Mouse (Mus musculus) lung, postnatal 0 days (tissue): ENCODE measurements around the gene Nt5c. TPM values are rescaled to one million over a fixed set of nuclear protein-coding genes. Genes with fewer than 3 reads are reported as not detected.
A peak's percentile ranks its signal among the peaks of the same experiment; 100 is the strongest.
"Not testable (repeated sequence)": the region's sequence is repeated elsewhere in the genome, so short reads cannot be mapped to it uniquely, and the experiment has no call there.

Experiments
- ATAC-seq: fragments of 200-750 bp; cut with Nextera tagmentation; 2 replicates; pipeline ENCODE4 v1.8.0; 2017; ENCODE audit warnings: moderate library complexity
- DNase-seq: peaks from one replicate; pipeline ENCODE4 v3.0.0-alpha.2; 2016; ENCODE audit warnings: low spot score
- H3K27ac ChIP-seq: fragments of 300-500 bp; sonication (generic); 2 replicates; pipeline ENCODE4 v1.5.1; 2014; ENCODE audit warnings: antibody characterized with exemption, mild to moderate bottlenecking, low read length, mixed read lengths
- H3K27me3 ChIP-seq: fragments of 300-500 bp; sonication (generic); replicated peaks from 2 replicates; pipeline ENCODE4 v1.6.1; 2014; ENCODE audit warnings: low read length, mixed read lengths; ENCODE audit not compliant: insufficient read depth
- H3K36me3 ChIP-seq: fragments of 300-500 bp; sonication (generic); 2 replicates; pipeline ENCODE4 v1.6.1; 2014; ENCODE audit warnings: low read length, mixed read lengths; ENCODE audit not compliant: insufficient read depth
- H3K4me1 ChIP-seq: fragments of 300-500 bp; sonication (generic); 2 replicates; pipeline ENCODE4 v1.6.1; 2014; ENCODE audit warnings: antibody characterized with exemption, low read depth, low read length, mixed read lengths; ENCODE audit not compliant: insufficient read depth
- H3K4me2 ChIP-seq: fragments of 300-500 bp; sonication (generic); replicated peaks from 2 replicates; pipeline ENCODE4 v1.6.1; 2014; ENCODE audit warnings: low read depth, mild to moderate bottlenecking, low read length, moderate library complexity, mixed read lengths
- H3K4me3 ChIP-seq: fragments of 300-500 bp; sonication (generic); 2 replicates; pipeline ENCODE4 v1.5.1; 2014; ENCODE audit warnings: low read depth, low read length
- H3K9ac ChIP-seq: fragments of 300-500 bp; sonication (generic); replicated peaks from 2 replicates; pipeline ENCODE4 v1.6.1; 2014; ENCODE audit warnings: low read depth, mild to moderate bottlenecking
- H3K9me3 ChIP-seq: fragments of 300-500 bp; sonication (generic); 2 replicates; pipeline ENCODE4 v1.6.1; 2016; ENCODE audit warnings: low read length, mixed read lengths
- CTCF ChIP-seq: IDR thresholded peaks from 2 replicates; pipeline ENCODE4 v1.5.1; 2016; ENCODE audit warnings: antibody characterized with exemption, mild to moderate bottlenecking
- EP300 ChIP-seq: IDR thresholded peaks from 2 replicates; pipeline ENCODE4 v1.6.1; 2016; ENCODE audit warnings: antibody characterized with exemption, mild to moderate bottlenecking, control low read depth
- WGBS: fragments of 180-500 bp; shearing (Covaris S2); extraction: QIAGEN DNeasy Blood & Tissue Kit; methylation state at CpG from one replicate; pipeline ENCODE4 v1.1.7; 2014; 5-methylcytosine and 5-hydroxymethylcytosine counted together
- polyA plus RNA-seq: library from polyadenylated mRNA; unstranded; fragments of >200 nt; fragmentation: Nextera tagmentation; extraction: Ambion mirVana; gene quantifications from 2 replicates; pipeline ENCODE4 v1.2.1, GENCODE M21; 2015

Gene Nt5c
- polyA plus RNA-seq, 1 experiment from 2014 or later: 109 TPM

DNA sequence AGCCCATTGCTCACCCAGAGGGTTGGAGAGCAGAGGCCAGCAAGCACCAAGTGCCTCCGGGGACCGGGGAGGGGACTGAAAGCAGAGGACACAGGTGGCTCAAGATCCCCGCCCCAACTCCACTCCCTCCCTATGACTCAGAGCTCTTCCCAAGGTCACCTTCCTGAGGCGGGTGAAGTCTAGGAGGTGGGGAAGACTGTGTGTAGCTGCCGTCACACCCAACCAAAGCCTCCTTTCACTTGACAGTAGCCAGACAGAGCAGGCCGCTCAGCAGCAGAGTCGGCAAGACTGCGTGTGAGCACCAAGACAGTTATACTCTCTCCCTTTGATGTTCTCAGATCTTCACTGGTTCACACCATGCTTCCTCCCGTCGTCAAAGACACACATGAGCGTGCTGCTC lies 28.3 kb downstream of the Nt5c start:
- no peaks in the 10 kb centered on the region for H3K4me1 ChIP-seq
- 58% methylated on average over 11 of the region's 11 CpGs for WGBS
- H3K27me3 ChIP-seq: no peaks in the 10 kb centered on the region
- no peak overlapping the region for H3K9ac ChIP-seq
- no peaks in the 10 kb centered on the region for H3K36me3 ChIP-seq
- H3K4me2 ChIP-seq: no peak overlapping the region
- no peak overlapping the region for H3K4me3 ChIP-seq
- TF ChIP-seq EP300: no peak
- TF ChIP-seq CTCF: no peak
- H3K27ac ChIP-seq: no peak overlapping the region
- DNase-seq: no peak
- no peaks in the 10 kb centered on the region for H3K9me3 ChIP-seq
- no peak for ATAC-seq

DNA sequence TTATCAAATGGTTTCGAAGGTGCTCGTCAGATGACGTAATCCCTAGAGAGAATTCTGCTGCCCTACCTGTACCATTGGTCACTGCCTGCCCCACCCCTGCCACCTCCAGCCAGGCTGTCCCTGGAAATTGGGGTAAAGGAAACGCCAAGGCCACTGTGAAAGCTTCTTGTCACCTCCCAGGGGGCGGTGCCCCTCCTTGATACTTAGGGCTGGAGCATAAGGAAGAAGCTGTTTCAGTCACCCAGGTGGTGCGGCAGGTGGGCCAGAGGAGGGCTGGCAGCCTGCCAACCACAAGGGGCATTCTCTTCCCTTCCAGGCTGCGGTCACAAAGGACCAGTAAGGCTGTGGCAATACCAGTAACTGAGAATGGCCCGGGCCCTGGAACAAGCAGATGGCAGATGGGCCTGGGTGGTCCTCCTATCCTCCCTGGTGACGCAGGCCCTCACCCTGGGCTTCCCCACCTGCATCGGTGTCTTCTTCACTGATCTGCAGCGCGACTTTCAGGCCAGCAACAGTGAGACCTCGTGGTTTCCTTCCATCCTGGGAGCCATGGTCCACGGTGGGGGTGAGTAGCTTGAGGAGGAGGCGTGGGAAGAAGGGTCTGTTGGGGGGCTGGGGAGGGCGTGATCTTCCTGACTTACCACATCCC lies 29.3 kb downstream of the Nt5c start, which contains the start of gene Slc16a5:
Slc16a5 (plus strand) TSS at position 232 of the 649 bp plus-strand sequence.
- no peak within 1 kb of the TSS for H3K4me3 ChIP-seq
- H3K4me1 ChIP-seq: no peaks in the 10 kb centered on the region
- H3K9me3 ChIP-seq: no peaks in the 10 kb centered on the region
- peak; percentile 32 for DNase-seq
- H3K36me3 ChIP-seq: no peaks in the 10 kb centered on the region
- H3K27me3 ChIP-seq: no peaks in the 10 kb centered on the region
- H3K4me2 ChIP-seq: no peak within 1 kb of the TSS
- no peak within 1 kb of the TSS for H3K27ac ChIP-seq
- WGBS: 64% methylated on average over 15 of the region's 16 CpGs
- no peak for TF ChIP-seq EP300
- TF ChIP-seq CTCF: no peak
- H3K9ac ChIP-seq: no peak within 1 kb of the TSS
- ATAC-seq: peak; percentile 38

DNA sequence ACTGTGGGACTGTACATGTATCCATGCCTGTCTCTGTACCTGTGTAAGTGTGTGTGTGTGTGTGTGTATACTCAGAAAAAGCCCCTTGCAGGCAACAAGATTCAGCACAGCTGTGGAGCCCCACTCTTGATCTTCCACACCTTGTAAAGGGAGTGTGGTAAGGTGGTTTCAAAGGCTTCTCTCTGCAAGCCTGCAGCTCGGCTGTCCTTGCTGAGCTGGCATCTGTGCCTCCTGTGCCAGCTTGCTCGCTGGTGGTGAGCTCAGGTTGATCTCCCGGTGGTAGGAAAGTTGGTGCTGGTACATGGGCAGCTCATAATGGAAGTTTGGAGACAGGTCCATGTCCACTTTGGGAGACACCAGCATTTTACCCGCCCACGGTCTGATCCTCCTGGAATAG lies 29.8 kb downstream of the Nt5c start:
- Histone ChIP-seq H3K36me3 (no peaks in the 10 kb centered on the region), H3K4me3 (no peak overlapping the region), H3K27ac (no peak overlapping the region), H3K4me1 (no peaks in the 10 kb centered on the region), H3K4me2 (no peak overlapping the region), H3K9ac (no peak overlapping the region), H3K27me3 (no peaks in the 10 kb centered on the region), H3K9me3 (no peaks in the 10 kb centered on the region)
- ATAC-seq (no peak), DNase-seq (no peak)
- TF ChIP-seq CTCF (no peak), EP300 (no peak)
- WGBS: 73% methylated on average over 5 of the region's 5 CpGs

DNA sequence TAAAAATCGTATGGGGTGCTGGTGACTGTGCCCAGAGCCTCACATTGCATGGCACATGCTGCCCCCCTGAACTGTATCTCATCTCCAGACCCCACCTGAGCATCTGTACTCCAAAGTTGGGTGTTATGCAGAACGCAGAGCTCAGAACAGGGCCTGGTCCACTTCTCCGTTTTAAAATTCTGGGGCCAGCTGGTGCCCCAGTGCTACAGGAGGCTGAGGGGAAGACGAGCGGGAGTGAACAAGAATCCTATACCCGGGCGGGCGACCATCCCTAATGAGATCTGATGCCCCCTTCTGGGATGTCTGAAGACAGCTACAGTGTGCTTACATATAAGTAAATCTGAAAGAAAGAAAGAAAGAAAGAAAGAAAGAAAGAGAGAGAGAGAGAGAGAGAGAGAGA lies 30.7 kb downstream of the Nt5c start:
- no peak for TF ChIP-seq EP300
- TF ChIP-seq CTCF: no peak
- WGBS: 28% methylated on average over 8 of the region's 8 CpGs

DNA sequence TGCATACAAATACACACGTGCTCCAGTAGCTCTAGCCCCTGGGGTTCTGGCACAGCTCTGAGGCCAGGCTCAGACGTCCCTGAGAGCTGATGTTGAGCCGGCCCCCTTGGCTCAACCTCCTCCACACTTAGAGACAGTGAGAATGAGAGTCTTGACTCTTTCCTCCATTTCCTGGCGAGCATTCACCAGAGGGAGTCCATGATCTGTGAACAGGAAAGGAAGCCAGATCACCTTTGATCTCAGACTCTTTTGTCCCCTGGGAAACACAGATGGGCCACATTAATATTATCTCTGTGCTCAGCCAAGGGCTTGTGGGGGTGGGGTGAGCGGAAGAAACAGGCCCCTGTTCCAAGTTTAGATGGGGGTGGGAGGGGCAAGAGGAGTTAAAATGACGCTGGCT lies 34.3 kb downstream of the Nt5c start:
- Histone ChIP-seq H3K4me2 (no peak overlapping the region), H3K9ac (no peak overlapping the region), H3K9me3 (no peaks in the 10 kb centered on the region), H3K27ac (no peak overlapping the region), H3K27me3 (no peaks in the 10 kb centered on the region), H3K4me3 (no peak overlapping the region), H3K4me1 (no peaks in the 10 kb centered on the region), H3K36me3 (no peaks in the 10 kb centered on the region)
- TF ChIP-seq EP300: no peak
- TF ChIP-seq CTCF: no peak
- DNase-seq: no peak
- no peak for ATAC-seq
- WGBS: 25% methylated on average over 6 of the region's 6 CpGs

More for the DNA sequence above, 30.7 kb downstream of the Nt5c start:
- no peak overlapping the region for H3K9ac ChIP-seq
- H3K4me1 ChIP-seq: no peaks in the 10 kb centered on the region
- H3K36me3 ChIP-seq: no peaks in the 10 kb centered on the region
- no peaks in the 10 kb centered on the region for H3K9me3 ChIP-seq
- H3K27ac ChIP-seq: no peak overlapping the region
- DNase-seq (no peak), ATAC-seq (no peak)
- H3K27me3 ChIP-seq: no peaks in the 10 kb centered on the region
- no peak overlapping the region for H3K4me3 ChIP-seq
- no peak overlapping the region for H3K4me2 ChIP-seq

DNA sequence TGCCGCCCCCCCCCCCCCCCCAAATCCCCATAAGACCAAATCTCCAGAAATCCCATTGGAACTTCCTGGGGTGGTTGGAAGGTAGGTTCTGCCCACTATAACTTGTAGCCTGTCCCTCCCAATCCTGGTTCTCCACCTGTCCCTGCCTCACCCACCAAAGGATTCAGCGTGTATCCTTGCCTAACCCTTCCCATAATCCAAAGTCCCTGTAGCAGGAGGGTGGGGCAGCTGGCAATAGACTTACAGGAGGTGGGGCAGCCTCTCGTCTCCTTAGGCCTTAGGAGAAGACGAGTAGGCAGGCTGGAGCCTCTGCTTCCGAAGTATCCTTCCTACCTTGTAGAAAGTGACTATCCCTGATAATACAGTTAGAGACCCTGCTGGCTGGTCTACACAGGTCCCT lies 35.5 kb downstream of the Nt5c start:
- H3K27ac ChIP-seq: no peak overlapping the region
- no peaks in the 10 kb centered on the region for H3K4me1 ChIP-seq
- H3K4me3 ChIP-seq: no peak overlapping the region
- DNase-seq (no peak), ATAC-seq (no peak)
- no peaks in the 10 kb centered on the region for H3K36me3 ChIP-seq
- no peaks in the 10 kb centered on the region for H3K27me3 ChIP-seq
- H3K9me3 ChIP-seq: no peaks in the 10 kb centered on the region
- H3K4me2 ChIP-seq: no peak overlapping the region
- TF ChIP-seq EP300 (no peak), CTCF (no peak)
- no peak overlapping the region for H3K9ac ChIP-seq
- 86% methylated on average over 5 of the region's 5 CpGs for WGBS

DNA sequence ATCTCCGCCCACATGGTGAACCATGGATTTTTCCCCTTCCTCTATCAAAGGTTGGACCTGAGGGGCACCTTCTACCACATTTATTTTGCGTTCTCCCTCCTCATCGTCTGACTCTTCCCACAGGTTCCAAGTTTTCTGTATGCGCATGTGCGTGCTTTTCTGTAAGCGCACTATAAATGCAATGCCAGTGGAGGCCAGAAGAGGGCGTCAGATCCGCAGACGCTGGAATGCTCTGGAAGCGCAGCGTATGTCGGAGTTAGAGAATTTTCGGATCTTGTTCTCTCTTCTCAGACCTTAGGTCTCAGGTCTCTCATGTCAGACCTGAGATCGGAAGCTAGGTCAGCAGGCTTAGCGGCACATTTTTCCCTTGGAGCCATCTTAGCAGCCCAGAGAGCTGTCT lies 36.0 kb downstream of the Nt5c start:
- no peaks in the 10 kb centered on the region for H3K27me3 ChIP-seq
- H3K36me3 ChIP-seq: no peaks in the 10 kb centered on the region
- no peaks in the 10 kb centered on the region for H3K4me1 ChIP-seq
- H3K9ac ChIP-seq: no peak overlapping the region
- no peaks in the 10 kb centered on the region for H3K9me3 ChIP-seq
- no peak for ATAC-seq
- H3K4me2 ChIP-seq: no peak overlapping the region
- no peak overlapping the region for H3K4me3 ChIP-seq
- TF ChIP-seq CTCF (no peak), EP300 (no peak)
- 87% methylated on average over 15 of the region's 15 CpGs for WGBS
- no peak for DNase-seq
- H3K27ac ChIP-seq: no peak overlapping the region

DNA sequence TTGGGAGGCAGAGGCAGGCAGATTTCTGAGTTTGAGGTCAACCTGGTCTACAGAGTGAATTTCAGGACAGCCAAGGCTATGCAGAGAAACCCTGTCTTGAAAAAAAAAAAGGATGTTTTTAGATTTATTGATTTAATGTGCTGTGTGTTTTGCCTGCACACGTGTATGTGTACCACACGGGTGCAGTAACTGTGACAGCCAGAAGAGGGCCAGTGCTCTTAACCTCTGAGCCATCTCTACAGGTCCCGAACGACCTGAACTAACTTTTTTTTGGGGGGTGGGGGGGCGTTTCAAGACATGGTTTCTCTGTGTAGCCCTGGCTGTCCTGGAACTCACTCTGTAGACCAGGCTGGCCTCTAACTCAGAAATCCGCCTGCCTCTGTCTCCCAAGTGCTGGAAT lies 36.8 kb downstream of the Nt5c start:
- not testable (repeated sequence) for H3K27ac ChIP-seq, DNase-seq, H3K9me3 ChIP-seq, H3K4me2 ChIP-seq, H3K36me3 ChIP-seq, H3K4me3 ChIP-seq, H3K27me3 ChIP-seq, ATAC-seq, H3K4me1 ChIP-seq, H3K9ac ChIP-seq
- WGBS: 89% methylated on average over 6 of the region's 6 CpGs
